Mouse (Mus musculus): Measurements from ENCODE around the gene Tctex1d2. TPM values are rescaled to one million over a fixed set of nuclear protein-coding genes. Genes with fewer than 3 reads are reported as not detected.
"Not testable (repeated sequence)": the region's sequence is repeated elsewhere in the genome, so short reads cannot be mapped to it uniquely, and the experiment has no call there.

Gene Tctex1d2
- polyA plus RNA-seq, 1 experiment = 30.5 TPM

DNA sequence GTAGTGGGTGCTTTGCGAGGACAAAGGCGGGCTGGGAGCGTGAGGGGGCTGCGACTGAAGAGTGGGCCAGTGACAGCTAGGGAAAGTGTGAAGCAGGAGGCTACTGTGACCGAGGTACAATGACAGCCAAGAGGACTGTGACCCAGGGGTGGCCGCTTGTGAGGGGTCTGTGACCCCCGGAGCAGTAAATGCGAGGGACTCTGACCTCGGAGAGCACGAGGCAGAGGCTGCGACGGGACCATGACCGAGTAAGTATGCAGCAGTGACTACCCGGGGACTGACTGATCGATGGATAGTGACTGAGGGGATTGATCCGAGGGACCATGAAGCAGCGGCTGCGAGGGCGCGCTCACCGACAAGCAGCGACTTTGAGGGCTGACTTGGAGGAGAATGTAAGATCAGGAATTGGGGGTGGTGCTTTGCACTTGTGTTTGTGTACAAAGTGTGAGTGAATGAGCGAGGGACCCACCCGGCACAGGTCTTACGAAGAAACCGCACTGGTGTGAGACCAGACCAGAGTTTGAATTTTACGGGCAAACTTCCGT lies 11.6 kb downstream of the Tctex1d2 start:
- DNase-seq (ENCODE audit: low spot score) = no peak

DNA sequence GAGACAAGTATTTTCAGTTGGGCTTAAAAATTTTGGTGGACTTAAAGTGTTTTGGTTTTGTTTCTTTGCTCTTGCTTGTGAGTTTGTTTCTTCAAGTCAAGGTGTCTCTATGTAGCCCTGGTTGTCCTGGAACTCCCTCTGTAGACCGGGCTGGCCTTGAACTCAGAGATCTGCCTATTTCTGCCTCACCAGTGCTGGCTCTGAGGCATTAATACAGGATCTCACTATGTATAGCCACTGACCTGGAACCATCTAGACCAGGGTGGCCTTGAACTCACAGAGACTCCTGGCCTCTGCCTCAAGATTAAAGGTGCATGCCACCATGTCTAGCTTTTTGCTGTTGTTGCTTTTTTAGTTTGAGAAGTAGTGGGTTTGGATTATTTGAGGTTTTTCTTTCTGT lies 12.4 kb downstream of the Tctex1d2 start:
- no peak for DNase-seq (ENCODE audit: low spot score)

DNA sequence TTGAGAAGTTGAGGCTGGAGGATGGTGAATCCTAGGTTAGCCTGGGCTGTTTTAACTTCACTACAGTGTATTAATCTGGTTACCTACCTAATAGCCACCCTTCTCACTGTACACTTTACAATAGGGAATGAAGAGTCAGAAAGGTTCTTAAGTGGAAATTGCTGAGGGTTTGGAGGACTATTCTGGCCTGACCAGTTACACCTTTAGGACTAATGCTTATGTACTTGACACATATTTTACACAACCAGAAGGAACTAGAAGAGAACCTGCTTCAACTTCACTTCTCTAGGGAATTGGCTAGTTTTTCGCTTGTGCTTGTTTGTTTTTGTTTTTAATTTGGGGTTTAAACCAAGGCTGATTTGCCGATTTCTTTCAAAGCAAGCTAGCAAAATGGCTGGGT lies 13.6 kb downstream of the Tctex1d2 start:
- no peak for DNase-seq (ENCODE audit: low spot score)

DNA sequence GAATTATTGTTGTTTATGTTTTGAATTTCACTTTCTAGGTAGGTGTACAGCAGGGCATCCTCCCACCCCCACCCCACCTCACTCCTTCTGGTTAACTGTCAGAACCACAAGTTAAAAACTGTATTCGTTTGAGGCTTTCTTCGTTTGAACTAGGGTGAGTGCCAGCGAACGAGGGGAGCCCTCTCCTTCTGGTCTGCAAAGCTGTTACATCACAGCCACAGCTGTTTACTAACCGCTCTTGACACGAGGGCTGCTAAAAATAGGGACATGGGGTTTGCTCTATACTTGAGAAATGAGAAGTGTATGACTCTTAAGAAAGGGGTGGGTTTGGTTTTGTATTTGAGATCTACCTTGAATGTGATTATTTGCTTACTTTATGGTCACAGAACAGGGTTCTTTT lies 14.6 kb downstream of the Tctex1d2 start:
- DNase-seq (ENCODE audit: low spot score) = no peak

DNA sequence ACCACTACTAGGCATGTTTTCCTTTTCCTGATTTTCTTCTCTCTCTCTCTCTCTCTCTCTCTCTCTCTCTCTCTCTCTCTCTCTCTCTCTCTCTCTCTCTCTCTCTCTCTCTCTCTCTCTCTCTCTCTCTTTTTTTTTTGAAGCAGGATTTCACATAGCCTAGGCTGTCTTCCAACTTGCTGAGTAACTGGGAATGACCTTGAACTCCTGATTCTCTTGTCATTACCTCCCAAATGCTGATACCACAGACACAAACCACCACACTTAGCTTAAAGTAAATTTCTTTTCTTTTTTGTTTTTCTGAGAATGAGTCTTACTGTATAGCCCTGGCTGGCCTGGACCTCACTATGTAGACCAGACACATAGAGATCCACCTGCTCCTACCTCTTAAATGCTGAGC lies 15.2 kb downstream of the Tctex1d2 start:
- no peak for DNase-seq (ENCODE audit: low spot score)

DNA sequence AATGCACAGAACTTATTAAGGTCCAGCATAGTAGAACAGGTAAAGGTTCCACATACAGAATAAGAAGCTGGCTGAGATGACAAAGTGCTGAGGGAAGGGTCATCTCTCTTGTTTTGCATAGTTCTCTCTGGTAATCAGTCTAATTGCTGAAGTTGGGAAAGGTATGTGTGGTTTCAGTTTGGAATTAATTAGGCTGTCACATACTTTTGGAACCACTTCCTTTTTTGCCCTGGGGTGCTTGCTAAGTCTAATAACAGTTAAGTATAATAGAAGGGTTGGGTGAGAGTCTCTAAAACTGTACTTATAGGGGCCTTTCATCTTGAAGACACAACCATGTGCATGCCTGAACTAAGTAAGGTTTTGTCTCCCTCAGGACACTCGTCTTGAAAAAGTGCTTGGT lies 17.2 kb downstream of the Tctex1d2 start:
- no peak for DNase-seq (ENCODE audit: low spot score)

DNA sequence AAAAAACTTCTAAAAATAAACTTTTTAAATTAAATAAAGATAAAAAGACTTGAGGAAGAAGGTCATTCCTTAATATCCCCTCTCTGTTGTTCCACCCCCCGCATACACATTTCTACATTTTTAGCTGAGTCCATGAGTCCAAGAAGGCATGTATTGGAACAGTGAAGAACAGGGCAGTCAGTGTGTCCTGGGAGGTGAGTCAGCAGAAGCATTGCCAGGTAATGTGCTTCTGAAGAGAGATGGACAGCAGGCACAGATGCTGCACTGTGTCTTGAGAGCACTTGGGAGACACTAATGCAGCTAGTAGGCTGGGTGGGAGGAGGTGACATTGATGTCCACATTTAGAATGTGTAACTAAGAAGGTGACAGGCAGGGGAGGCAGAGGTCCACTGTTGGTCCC lies 17.8 kb downstream of the Tctex1d2 start:
- no peak for DNase-seq (ENCODE audit: low spot score)

DNA sequence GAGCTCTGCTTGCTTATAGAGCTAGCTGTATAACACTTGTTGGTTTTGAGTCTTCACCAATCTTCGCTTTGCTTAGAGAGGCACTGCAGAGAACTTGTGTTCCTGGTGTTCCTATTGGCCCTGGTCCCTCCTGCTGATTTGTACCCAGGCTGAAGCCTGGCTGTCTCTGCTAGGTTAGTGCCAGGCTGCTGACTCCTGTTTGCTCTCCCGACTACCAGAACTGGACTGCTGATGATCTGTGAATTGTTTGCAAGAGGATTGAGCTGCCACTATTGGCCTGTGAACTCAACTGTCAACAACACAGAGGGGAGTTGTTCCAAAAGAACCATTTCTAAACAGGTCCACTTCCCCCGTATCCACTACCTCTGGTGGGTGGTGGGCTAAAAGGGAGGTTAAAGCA lies 21.9 kb downstream of the Tctex1d2 start:
- DNase-seq (ENCODE audit: low spot score) = no peak

DNA sequence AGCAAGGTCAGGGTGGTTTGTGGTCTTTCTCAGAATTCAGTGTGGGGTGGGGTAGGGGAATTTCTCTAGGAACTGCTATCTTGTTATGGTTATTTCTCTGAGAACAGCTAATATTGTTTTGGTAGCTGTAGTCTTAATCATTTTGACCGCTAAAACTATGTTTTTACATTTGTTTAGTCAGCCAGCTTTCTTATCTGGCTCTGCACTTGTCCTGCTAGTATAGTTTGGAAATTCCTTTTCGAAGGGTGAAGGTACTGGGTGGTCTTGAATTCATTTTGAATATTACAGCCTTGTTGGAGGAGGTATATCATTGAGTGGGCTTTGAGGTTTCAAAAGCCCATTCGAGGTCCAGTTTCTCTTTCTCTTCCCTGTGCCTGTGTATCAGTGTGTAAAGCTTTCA lies 25.1 kb downstream of the Tctex1d2 start:
- DNase-seq (ENCODE audit: low spot score) = not testable (repeated sequence)

DNA sequence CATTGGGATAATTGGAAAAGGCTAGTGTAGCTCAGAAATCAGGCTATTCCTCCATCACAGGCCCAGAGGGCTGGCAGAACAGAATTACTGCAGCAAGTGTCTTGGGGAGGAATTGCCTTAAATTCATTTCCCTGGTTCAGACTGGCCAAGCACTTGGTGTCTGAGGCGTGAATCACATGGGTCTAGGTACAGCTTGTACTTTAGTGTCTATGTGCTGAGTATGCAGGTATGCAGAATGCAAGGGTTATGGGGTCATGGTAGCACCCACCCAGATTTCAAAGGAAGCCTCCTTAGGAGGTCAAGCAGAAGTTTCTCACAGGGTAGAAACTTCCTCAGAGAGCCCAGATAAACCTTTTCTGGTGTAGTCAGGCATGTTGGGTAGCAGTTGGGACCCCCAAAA lies 26.1 kb downstream of the Tctex1d2 start:
- DNase-seq (ENCODE audit: low spot score) = no peak

DNA sequence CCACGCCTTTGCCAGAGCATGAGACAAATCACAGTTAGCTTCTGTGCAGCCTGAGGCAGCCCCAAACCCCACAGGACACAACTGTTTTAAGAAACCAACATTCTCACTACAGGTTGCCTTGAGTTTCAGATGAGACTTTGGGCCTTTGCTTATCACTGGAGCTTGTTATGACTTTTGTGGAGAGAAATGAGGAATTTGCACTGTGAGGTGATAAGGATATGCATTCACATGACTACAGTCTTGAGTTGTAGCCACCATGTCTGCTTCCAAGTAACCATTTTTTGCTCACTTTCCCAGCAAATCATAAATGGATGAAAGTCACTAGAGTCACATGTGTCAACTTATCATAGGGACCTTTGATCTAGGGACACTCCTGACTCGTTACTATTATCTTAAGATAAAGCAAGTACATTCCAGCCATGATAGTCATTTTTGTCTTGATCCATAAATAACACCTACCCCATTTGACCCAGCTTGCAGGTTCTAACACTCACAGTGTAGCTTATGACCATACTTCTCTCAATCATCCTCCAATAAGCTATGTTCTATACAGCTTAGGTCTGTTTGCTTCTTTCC lies 27.1 kb downstream of the Tctex1d2 start:
- DNase-seq (ENCODE audit: low spot score) = no peak

DNA sequence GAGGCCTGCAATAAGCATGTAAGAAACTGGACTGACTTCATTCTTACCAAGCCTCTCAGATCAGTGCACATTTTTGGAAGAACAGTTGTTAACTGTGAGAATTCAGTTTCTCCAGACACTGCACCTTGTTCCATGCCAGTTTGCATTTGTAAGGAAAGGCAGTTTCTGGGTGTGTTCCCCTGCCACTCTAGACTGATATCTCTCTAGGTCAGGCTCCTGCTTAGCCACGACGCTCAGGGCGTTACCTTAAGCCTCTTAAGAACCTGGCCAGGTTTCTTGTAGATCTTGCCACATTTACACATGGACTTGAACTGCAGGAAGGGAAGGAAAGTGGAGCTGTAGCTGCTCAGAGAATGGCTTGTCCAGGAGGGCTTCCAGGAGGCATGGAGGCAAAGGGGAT lies 30.2 kb downstream of the Tctex1d2 start:
- DNase-seq (ENCODE audit: low spot score) = no peak

DNA sequence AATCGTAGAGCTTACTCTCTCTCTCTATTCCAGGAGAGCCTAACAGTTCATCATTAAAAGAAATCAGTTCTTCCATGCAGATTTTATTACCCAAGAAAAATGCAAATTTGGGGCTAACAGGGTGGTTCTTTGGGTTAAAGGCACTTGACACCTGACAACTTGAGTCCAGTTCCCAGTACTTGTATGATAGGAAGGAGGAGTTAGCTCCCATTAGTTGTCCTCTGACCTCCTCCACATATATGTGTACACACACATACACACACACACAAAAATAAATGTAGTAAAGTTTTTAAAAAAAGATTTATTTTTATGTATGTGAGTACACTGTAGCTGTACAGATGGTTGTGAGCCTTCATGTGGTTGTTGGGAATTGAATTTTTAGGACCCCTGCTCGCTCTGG lies 30.6 kb downstream of the Tctex1d2 start:
- DNase-seq (ENCODE audit: low spot score) = no peak

DNA sequence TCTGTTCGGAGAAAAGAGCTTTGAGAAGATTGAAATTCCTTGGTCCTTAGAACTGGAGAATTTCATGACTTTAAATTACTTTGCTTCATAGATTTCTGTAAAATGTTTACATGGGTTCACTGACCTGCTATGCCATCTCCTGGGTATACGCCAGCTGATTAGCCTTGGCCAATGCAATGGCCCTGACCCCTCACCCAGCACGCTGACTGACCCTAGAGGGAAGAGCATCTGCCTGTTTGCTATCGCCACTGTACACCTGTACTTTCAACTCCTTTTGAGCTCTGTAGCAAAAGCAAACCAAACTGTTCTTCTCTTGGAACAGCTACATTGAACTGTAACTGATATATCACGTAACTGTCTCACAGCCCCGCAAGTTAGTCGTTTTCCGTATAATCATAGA lies 33.6 kb downstream of the Tctex1d2 start:
- DNase-seq (ENCODE audit: low spot score) = no peak

DNA sequence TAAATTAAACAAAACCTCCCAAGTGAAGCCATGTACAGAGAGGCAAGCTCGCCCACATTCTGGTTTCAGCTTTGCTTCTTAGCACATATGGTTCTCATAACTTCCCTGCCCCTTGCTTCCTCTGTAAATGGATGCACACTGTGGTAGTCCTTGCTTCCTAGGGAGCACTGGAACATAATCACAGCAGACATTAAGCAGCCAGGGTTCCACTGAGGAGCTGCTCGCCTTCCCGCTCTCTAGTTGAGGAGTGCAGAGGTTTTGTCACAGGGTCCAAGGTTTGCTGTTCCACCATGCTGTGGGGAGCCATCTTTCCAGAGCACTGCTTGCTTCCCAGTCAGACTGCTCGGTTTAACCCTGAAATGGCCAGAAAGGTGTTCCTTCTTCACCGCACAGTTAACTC lies 35.1 kb downstream of the Tctex1d2 start:
- DNase-seq (ENCODE audit: low spot score) = no peak

DNA sequence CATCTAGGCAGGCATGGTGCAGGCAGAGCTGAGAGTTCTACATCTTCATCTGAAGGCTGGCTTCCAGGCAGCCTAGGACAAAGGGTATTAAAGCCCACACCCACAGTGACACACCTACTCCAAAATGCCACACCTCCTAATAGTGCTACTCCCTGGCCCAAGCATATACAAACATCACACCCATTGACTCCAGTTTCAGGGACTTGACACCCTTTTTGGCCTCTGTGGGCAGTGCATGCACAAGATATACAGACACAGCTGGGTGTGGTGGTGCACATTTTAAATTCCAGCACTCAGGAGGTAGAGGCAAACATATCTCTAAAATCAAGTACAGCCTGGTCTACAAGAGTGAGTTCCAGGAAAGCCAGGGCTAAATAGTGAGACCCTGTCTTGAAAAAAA lies 36.6 kb downstream of the Tctex1d2 start:
- no peak for DNase-seq (ENCODE audit: low spot score)

DNA sequence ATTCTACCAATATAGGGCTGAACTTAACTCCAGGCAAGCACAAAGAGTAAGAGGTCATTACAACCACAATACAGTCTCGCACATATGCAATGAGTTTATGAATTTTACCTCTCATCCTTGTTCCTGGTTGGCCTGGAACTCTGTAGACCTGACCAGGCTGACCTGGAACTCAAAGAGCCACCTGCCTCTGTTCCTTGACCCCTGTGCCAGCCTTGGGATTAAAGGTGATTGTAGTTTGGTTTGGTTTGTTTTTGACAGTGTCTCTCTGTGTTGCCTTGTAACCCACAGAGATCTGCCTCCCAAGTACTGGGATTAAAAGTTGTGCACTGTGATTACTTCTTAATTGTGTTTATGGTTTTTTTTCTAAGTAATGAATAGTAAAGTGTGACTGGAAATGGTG lies 37.3 kb downstream of the Tctex1d2 start:
- DNase-seq (ENCODE audit: low spot score) = no peak

DNA sequence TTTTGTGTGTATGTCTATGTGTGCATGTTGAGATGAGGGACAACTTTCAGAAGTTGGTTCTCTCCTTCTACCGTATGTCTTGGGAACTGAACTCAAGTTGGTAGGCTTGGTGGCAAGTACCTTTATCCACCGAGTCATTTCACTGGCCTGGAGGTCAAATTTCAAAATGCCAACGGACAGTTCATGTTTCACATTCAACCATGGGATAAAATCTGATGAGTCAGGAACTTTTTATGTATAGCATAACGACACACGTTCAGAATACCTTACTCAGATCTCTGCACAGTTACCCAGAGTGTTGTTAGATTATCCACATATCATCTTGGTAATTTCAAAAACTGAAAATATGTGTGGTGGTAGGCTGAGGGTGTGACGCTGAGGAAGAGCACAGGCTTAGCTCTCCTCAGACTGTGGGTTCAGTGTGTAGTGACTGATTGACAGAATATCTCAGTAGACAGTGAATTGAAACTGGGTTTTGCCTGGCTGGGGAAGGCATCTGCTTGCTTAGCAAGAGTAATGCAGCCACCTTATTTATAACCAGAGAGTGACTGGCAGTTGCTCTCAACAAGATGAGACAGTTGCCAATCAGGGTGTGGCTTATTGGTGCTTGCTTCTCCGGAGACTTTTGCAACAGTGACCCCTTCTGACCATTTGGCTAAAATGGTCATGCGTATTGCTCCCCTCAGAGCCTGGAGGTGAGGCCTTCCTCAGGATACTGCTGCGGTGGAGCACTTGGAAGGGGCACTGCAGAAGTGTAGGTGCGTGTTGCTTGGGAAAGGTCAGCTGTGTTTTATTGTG lies 38.3 kb downstream of the Tctex1d2 start:
- no peak for DNase-seq (ENCODE audit: low spot score)

DNA sequence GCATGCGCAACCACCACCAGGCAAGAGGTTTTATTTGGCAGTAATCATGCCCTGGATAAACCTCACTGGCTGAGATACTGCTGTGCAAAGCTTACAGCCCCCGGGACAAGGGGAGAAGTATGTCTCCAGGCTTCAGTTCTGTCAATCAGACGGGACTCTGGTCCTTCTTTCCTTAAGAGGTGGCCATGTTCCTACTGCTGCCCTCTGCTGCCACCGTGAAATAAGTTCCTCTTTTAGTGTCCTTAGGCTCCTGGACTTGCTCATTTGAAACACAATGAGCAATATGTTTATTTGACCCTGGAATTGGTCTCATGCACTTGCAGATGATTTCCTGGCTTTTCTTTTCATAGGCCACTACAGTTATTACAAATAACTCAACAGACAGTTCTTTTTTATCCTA lies 41.0 kb downstream of the Tctex1d2 start:
- DNase-seq (ENCODE audit: low spot score) = no peak

DNA sequence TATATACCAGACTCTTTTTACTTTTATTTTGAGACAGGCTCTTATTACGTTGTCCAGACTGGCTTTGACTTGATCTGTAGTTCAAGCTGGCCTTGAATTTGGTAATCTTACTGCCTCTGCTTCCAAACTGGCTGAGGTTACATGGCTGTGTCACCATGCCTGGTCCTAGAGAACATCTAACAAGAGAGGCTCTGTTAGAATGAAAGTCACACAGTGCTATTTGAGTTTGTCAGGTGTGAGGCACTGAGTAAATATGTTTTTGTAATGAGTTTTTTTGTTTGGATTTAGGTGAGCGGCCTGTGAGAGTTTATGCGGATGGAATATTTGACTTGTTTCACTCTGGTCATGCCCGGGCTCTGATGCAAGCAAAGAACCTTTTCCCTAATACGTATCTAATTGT lies 42.2 kb downstream of the Tctex1d2 start:
- DNase-seq (ENCODE audit: low spot score) = no peak

DNA sequence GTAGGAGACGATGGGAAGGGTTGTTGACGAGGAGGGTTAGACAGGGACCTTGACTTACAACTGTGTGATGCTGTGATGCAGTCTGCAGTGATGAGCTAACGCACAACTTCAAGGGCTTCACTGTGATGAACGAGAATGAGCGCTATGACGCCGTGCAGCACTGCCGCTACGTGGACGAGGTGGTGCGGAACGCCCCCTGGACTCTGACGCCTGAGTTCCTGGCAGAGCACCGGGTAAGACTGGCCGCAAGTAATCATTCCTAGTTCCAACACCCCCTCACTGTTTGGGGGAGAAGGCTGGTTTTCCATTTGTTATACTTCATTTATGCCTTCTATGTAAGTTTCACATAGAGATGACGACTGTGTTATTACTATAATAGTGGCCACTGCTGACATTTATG lies 43.4 kb downstream of the Tctex1d2 start:
- no peak for DNase-seq (ENCODE audit: low spot score)

DNA sequence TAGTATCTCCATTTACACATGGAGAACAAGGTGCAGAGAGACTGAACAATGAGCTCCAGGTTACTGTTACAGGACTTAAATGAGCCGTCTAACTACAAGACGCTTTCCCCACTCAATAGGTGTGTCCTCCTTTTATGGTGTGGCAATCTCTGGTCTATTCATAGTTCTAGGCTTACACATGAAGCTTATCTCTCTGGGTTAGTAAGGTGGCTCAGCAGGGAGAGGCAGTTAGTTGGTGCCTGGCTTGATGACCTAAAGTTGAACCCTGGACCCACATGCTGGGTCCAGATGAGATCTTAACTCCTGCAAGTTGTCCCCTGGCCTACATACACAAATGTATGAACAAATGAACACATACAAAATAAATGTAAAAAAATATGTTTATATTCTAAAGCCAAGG lies 43.9 kb downstream of the Tctex1d2 start:
- DNase-seq (ENCODE audit: low spot score) = no peak

DNA sequence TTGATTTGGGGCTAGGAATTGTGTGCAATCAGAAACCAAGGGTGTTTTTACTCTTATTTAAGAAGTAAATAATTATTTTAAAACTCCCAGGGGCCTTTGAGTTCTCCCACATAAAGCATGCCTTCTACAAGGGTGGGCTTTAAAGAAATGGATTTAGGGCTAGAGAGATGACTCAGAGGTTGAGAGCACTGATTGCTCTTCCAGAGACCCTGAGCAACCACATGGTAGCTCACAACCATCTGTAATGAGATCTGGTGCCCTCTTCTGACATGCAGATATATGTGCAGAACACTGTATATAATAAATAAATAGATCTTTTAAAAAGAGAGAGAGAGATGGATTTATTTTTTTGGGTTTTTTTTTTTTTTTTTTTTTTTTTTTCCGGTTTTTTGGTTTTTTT lies 45.4 kb downstream of the Tctex1d2 start:
- no peak for DNase-seq (ENCODE audit: low spot score)

DNA sequence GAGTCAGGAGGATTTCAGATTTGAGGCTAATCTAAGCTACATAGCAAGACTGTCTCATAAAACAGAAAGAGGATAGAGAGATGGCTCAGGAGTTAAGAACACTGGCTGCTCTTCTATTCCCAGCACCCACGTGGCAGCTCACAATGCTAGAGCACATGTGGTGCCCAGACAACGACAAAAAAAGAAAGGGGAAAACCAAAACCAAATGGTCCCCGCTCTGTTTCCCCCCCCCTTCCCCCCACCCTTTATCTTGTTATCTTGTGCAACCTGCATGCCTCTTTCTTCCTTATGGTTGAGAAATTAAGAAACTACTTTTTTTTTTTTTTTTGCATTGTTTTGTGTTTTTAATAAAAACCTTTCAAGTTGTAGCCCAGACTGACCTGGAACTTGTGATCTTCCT lies 49.0 kb downstream of the Tctex1d2 start:
- DNase-seq (ENCODE audit: low spot score) = no peak
